Mouse (Mus musculus) limb, embryonic 14.5 days (tissue): ENCODE measurements around the gene Gm20388. TPM values are rescaled to one million over a fixed set of nuclear protein-coding genes. Genes with fewer than 3 reads are reported as not detected.

Experiments
- ATAC-seq: fragments of 200-750 bp; cut with Nextera tagmentation; 2 replicates; pipeline ENCODE4 v1.8.0; 2017; ENCODE audit warnings: low read depth, moderate number of reproducible peaks, moderate TSS enrichment; ENCODE audit not compliant: low FRiP score
- DNase-seq: peaks from one replicate; pipeline ENCODE4 v3.0.0-alpha.2; 2015; ENCODE audit warnings: low spot score
- H3K27ac ChIP-seq: fragments of 300-500 bp; sonication (generic); replicated peaks from 2 replicates; pipeline ENCODE4 v1.5.1; 2014; ENCODE audit warnings: low read depth, mild to moderate bottlenecking, low read length, moderate library complexity, mixed read lengths
- H3K27me3 ChIP-seq: fragments of 300-500 bp; sonication (generic); 2 replicates; pipeline ENCODE4 v1.6.1; 2014; ENCODE audit warnings: low read length, mixed read lengths; ENCODE audit not compliant: control insufficient read depth, insufficient read depth
- H3K36me3 ChIP-seq: fragments of 300-500 bp; sonication (generic); 2 replicates; pipeline ENCODE4 v1.6.1; 2014; ENCODE audit warnings: mild to moderate bottlenecking, low read length, moderate library complexity, mixed read lengths; ENCODE audit not compliant: control insufficient read depth, insufficient read depth
- H3K4me1 ChIP-seq: fragments of 300-500 bp; sonication (generic); 2 replicates; pipeline ENCODE4 v1.6.1; 2014; ENCODE audit warnings: antibody characterized with exemption, low read length, mixed read lengths; ENCODE audit not compliant: control insufficient read depth, insufficient read depth
- H3K4me2 ChIP-seq: fragments of 300-500 bp; sonication (generic); replicated peaks from 2 replicates; pipeline ENCODE4 v1.6.1; 2014; ENCODE audit warnings: low read depth, mild to moderate bottlenecking, low read length, moderate library complexity; ENCODE audit not compliant: severe bottlenecking
- H3K4me3 ChIP-seq: fragments of 300-500 bp; sonication (generic); replicated peaks from 2 replicates; pipeline ENCODE4 v1.5.1; 2014; ENCODE audit warnings: low read length
- H3K9ac ChIP-seq: fragments of 300-500 bp; sonication (generic); 2 replicates; pipeline ENCODE4 v1.6.1; 2014; ENCODE audit warnings: mild to moderate bottlenecking, low read depth, low read length, moderate library complexity; ENCODE audit not compliant: severe bottlenecking
- H3K9me3 ChIP-seq: fragments of 300-500 bp; sonication (generic); 2 replicates; pipeline ENCODE4 v1.6.1; 2016; ENCODE audit warnings: low read length; ENCODE audit not compliant: control insufficient read depth
- POLR2A ChIP-seq: fragments of 200-500 bp; IDR thresholded peaks from 2 replicates; pipeline ENCODE4 v1.8.0; 2012; ENCODE audit warnings: inconsistent platforms, mild to moderate bottlenecking, moderate library complexity, borderline replicate concordance; ENCODE audit not compliant: insufficient read depth, insufficient read length; ENCODE audit errors: extremely low read depth
- WGBS: fragments of 180-500 bp; shearing (Covaris S2); extraction: QIAGEN DNeasy Blood & Tissue Kit; methylation state at CpG from one replicate; pipeline ENCODE4 v1.1.7; 2014; 5-methylcytosine and 5-hydroxymethylcytosine counted together
- polyA plus RNA-seq, 2 experiments: library from polyadenylated mRNA; depleted of rRNA in 1 of 2; stranded (reverse) in 1 of 2; unstranded in 1 of 2; fragments of >200 nt; fragmentation: Nextera tagmentation in 1 of 2; extraction: Ambion mirVana in 1 of 2; gene quantifications; 2 replicates each; pipeline versions ENCODE4 v1.2.1 to v1.2.3; 2012 to 2014

The Gm20388 gene
- polyA plus RNA-seq, 2 experiments = 1.9 to 49.9 TPM

DNA sequence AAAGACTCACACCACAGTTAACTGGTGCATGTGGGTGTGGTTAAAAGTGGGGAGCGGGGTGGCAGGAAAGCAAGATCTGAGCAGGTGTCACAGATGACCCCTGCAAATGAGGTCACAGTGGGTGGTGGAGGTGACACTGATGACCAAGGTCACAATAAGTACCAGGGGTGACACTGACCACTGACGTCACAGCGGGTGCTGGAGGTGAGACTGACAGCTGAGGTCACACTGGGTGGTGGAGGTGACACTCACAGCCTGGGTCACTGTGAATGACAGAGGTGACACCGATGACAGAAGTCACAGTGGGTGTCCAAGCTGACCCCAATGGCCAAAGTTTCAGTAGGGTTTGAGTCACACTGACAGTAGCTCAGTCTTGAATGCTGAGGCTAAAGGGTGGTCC, 876.1 kb downstream of the Gm20388 start:
- no peaks in the 10 kb centered on the region for H3K36me3 ChIP-seq

DNA sequence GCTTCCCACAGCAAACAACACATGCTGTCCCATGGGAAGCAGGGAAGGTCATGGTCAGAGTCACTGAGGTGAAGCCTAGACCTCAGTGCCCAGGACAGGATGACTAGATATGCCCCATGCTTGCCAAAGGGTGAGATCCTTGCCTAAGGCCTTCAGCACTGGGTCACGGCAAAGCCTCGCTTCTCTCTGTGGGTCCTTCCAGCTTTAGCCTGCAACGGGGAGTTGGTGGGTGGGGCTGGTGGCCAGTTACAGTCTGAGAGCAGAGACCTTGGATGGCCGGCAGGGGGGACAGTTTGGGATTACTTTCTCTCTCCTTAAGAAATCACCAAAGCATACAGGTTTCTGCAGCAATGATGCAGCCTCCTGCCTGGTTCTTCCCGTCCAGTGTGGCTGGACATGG, 877.0 kb downstream of the Gm20388 start:
- H3K9me3 ChIP-seq = no peaks in the 10 kb centered on the region
- WGBS = 30% methylated on average over 5 of the region's 5 CpGs

More for the DNA sequence above, 876.1 kb downstream of the Gm20388 start:
- no peak overlapping the region for H3K27ac ChIP-seq
- no peak for DNase-seq
- TF ChIP-seq POLR2A = no peak
- no peak for ATAC-seq
- H3K27me3 ChIP-seq = no peaks in the 10 kb centered on the region; the same call in 1 of the 2 replicates
- no peak overlapping the region for H3K4me2 ChIP-seq
- H3K9ac ChIP-seq = no peak overlapping the region
- no peak overlapping the region for H3K4me3 ChIP-seq
- H3K4me1 ChIP-seq = no peaks in the 10 kb centered on the region
- H3K9me3 ChIP-seq = no peaks in the 10 kb centered on the region
- 65% methylated on average over 4 of the region's 4 CpGs for WGBS

DNA sequence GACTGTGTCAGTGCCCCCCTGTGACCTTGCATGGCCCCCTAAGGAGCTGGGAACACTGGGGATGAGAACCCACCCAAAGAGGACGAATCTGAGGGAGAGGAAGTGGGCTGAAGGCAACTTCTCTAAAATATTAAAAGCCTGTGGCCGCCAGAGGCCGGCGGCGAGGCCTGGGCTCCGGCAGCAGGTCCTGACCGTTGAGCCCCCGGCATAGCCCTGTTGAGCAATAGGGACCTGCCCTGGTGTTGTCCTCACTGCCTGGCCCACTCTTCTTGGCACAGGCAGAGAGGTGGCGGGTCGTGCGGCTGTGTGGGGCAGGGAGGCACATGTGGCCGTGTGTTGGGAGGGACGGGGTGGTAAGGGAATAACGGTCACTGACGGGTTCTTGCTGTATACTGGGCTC, 882.1 kb downstream of the Gm20388 start:
- Histone ChIP-seq H3K9me3 (no peaks in the 10 kb centered on the region), H3K4me2 (no peak overlapping the region), H3K36me3 (no peaks in the 10 kb centered on the region), H3K27me3 (no peaks in the 10 kb centered on the region), H3K27ac (no peak overlapping the region), H3K9ac (no peak overlapping the region), H3K4me1 (no peaks in the 10 kb centered on the region), H3K4me3 (no peak overlapping the region)
- 88% methylated on average over 15 of the region's 15 CpGs for WGBS
- no peak for DNase-seq
- ATAC-seq = no peak
- no peak for TF ChIP-seq POLR2A

More for the DNA sequence above, 877.0 kb downstream of the Gm20388 start:
- no peak overlapping the region for H3K4me2 ChIP-seq
- no peak for TF ChIP-seq POLR2A
- H3K27me3 ChIP-seq = no peaks in the 10 kb centered on the region; the same call in 1 of the 2 replicates
- no peak overlapping the region for H3K4me3 ChIP-seq
- H3K4me1 ChIP-seq = no peaks in the 10 kb centered on the region
- no peak overlapping the region for H3K9ac ChIP-seq
- DNase-seq (no peak), ATAC-seq (no peak)
- no peak overlapping the region for H3K27ac ChIP-seq
- H3K36me3 ChIP-seq = no peaks in the 10 kb centered on the region

DNA sequence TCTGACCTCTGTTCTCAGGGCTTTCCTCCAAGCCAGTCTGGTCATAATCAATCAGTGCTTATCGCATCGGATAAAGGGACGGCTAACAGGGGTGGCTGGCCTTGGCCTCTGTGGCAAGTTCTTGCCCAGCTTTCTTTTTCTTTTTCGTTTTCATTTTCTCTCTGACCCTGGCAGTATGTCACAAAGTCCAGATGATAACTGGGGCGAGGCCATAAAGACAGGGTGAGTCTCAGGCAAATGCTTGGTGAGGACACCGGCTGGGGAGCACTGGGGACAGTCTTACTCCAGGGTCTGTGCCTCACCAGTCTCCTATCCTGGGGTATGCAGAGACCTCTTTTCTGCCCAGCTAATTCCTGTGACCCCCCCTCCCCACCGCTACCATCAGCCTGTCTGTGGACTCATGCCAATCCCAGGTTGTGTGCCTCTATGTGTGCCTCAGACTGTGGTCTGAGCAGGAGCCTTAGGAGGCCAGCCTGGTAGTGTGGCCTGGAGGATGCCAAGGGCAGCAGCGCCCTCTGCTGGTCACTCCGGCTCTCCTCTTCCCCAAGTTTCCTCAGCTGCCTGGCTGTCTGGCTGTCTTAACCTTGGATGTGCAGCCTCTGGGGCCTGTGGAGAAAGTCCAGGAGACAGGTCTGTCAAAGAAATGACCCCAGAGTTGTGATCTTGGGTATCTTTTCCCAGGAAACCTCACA, 885.4 kb downstream of the Gm20388 start:
- Histone ChIP-seq H3K27ac (no peak overlapping the region), H3K9me3 (no peaks in the 10 kb centered on the region), H3K36me3 (no peaks in the 10 kb centered on the region), H3K4me1 (no peaks in the 10 kb centered on the region), H3K9ac (no peak overlapping the region; the same call in 1 of the 2 replicates), H3K4me3 (no peak overlapping the region), H3K27me3 (peaks cover 5% of the 10 kb centered on the region; the same call in 1 of the 2 replicates), H3K4me2 (no peak overlapping the region)
- 52% methylated on average over 9 of the region's 9 CpGs for WGBS
- peak; percentile 86 for DNase-seq
- peak; percentile 74 for ATAC-seq
- TF ChIP-seq POLR2A = no peak

DNA sequence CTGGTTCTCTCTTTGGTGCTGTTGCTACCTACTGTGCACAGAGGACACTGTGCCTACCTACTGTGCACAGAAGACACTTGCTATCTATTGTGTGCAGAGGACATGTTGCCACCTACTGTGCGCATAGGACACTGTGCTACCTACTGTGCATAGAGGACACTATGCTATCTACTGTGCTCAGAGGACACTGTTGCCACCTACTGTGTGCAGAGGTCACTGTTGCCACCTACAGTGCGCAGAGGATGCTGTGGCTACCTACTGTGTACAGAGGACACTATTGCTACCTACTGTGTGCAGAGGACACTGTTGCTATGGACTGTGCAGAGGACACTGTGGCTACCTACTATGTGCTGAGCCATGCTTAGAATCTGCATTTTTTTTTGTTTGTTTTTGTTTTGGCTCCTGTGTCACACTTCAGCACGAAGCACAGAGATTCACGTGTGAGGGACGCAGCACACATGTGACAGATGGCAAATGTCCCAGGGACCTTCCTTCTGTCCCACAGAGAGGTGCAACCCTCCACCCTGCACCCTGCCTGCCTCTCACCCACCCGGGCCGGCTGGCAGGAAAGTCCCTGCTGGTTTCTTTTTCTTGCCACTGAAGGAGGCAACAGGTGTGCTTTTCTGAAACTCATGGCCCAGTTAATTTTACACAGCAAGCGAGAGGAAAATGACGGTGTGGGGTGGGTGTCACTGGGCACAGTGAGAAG, 886.5 kb downstream of the Gm20388 start:
- no peak for DNase-seq
- Histone ChIP-seq H3K9me3 (no peaks in the 10 kb centered on the region), H3K36me3 (no peaks in the 10 kb centered on the region), H3K4me1 (no peaks in the 10 kb centered on the region), H3K27me3 (peaks cover 11% of the 10 kb centered on the region; the same call in 1 of the 2 replicates), H3K4me3 (no peak overlapping the region), H3K9ac (no peak overlapping the region), H3K27ac (no peak overlapping the region), H3K4me2 (no peak overlapping the region)
- TF ChIP-seq POLR2A = no peak
- no peak for ATAC-seq
- WGBS = 82% methylated on average over 9 of the region's 9 CpGs
